Mouse (Mus musculus) spleen, adult 2 months (tissue): ENCODE data around the gene Chd5. TPM values are rescaled to one million over a fixed set of nuclear protein-coding genes. Genes with fewer than 3 reads are reported as not detected.

ENCODE experiments used
- DNase-seq, 2 experiments: peaks; one replicate each; pipeline versions ENCODE4 v3.0.0 to v3.0.0-alpha.2; 2012 to 2021; ENCODE audit warnings: low spot score in 2 of 2, low read depth in 1 of 2
- H3K27ac ChIP-seq: fragments of 200-500 bp; 2 replicates; pipeline ENCODE4 v1.5.1; 2012; ENCODE audit warnings: low read length, inconsistent platforms; ENCODE audit not compliant: insufficient read depth
- H3K27me3 ChIP-seq: fragments of 200-500 bp; 2 replicates; pipeline ENCODE4 v1.6.1; 2012; ENCODE audit warnings: mild to moderate bottlenecking, moderate library complexity, low read length, inconsistent platforms; ENCODE audit not compliant: control insufficient read depth, insufficient read depth
- H3K36me3 ChIP-seq: fragments of 200-500 bp; 2 replicates; pipeline ENCODE4 v1.6.1; 2012; ENCODE audit warnings: mild to moderate bottlenecking, low read length, inconsistent platforms; ENCODE audit not compliant: control insufficient read depth, insufficient read depth
- H3K4me1 ChIP-seq: fragments of 200-500 bp; 2 replicates; pipeline ENCODE4 v1.6.1; 2011; ENCODE audit warnings: inconsistent platforms; ENCODE audit not compliant: control insufficient read depth, insufficient read depth, insufficient read length
- H3K4me3 ChIP-seq: fragments of 200-500 bp; 2 replicates; pipeline ENCODE4 v1.5.1; 2011; ENCODE audit warnings: mild to moderate bottlenecking, inconsistent platforms; ENCODE audit not compliant: insufficient read depth, insufficient read length; ENCODE audit errors: extremely low read depth
- CTCF ChIP-seq: fragments of 200-500 bp; IDR thresholded peaks from 2 replicates; pipeline ENCODE4 v1.5.1; 2011; ENCODE audit warnings: mild to moderate bottlenecking, inconsistent platforms; ENCODE audit not compliant: insufficient read depth, insufficient read length, insufficient replicate concordance; ENCODE audit errors: extremely low read depth
- POLR2A ChIP-seq: fragments of 200-500 bp; IDR thresholded peaks from 2 replicates; pipeline ENCODE4 v1.6.1; 2011; ENCODE audit warnings: low read depth, low read length, inconsistent platforms
- WGBS: fragments of 180-500 bp; shearing (Covaris S2); methylation state at CpG from one replicate; pipeline ENCODE4 v1.1.7; 2018; 5-methylcytosine and 5-hydroxymethylcytosine counted together
- polyA plus RNA-seq: library from polyadenylated mRNA; depleted of rRNA; stranded (reverse); fragments of >200 nt; gene quantifications from 2 replicates; pipeline ENCODE4 v1.2.3, GENCODE M21; 2012

Gene Chd5
- polyA plus RNA-seq, 1 experiment: 0.11 TPM

DNA sequence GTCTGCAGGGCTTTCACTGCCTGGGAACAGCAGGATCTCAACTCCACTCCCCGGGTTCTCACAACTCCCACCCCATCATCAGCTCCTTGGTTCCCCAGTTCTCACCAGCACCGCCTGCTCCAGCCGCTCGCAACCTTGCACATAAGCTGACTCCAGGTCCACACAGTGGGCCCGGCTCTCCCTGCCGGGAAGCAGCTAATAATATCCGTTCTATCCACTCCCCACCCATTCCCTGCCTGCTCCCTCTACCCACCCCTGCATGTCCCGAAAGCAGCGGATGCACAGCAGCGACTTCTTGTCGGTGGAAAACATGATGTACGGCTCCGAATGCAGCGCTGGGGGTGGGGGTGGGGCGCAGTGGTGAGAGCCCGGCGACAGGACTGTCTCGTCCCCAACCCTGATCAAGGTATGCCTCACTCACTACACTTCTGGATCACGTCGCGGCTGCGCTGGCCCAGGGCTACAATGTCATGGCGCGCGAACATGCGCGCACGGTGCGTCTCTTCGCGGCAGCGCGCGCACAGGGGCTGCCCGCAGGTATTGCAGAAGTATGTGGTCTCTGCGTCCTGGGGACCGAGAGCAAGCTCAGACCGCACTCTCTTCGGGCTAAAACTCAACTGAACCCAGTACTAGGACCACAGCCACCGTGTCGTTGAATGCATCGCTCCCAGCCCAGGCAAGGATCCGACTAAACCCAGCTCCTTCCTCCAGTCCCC is 22.8 kb upstream of the Chd5 start:
- Histone ChIP-seq H3K36me3 (no peaks in the 10 kb centered on the region), H3K27me3 (peaks cover 20% of the 10 kb centered on the region), H3K4me1 (no peaks in the 10 kb centered on the region), H3K4me3 (no peak overlapping the region), H3K27ac (no peak overlapping the region)
- no peak for DNase-seq
- 3% methylated on average over 43 of the region's 43 CpGs for WGBS
- TF ChIP-seq CTCF: no peak
- no peak for TF ChIP-seq POLR2A

DNA sequence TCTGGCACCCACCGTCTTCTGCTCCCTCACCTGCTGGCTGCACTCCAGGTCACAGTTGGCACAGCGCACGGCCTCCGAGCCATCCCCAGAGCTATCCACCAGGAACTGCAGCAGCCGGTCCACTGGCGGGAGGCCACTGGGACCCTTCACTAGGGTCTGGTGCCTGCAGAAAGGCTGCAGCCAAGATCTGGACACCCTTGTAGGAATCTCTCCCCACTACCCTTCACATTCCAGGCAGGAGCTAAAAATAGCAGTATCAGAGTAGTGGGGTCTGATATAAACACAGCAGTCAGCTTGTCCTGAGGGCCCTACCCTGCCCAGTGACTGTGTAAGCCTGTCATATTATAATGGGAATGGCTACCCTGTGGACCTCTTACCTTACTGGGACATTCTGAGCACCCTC is 20.8 kb upstream of the Chd5 start:
- peaks cover 17% of the 10 kb centered on the region for H3K27me3 ChIP-seq
- H3K27ac ChIP-seq: no peak overlapping the region
- H3K4me3 ChIP-seq: no peak overlapping the region
- WGBS: 89% methylated on average over 6 of the region's 6 CpGs
- no peak for DNase-seq
- H3K4me1 ChIP-seq: no peaks in the 10 kb centered on the region
- no peaks in the 10 kb centered on the region for H3K36me3 ChIP-seq
- TF ChIP-seq CTCF: no peak
- TF ChIP-seq POLR2A: no peak

DNA sequence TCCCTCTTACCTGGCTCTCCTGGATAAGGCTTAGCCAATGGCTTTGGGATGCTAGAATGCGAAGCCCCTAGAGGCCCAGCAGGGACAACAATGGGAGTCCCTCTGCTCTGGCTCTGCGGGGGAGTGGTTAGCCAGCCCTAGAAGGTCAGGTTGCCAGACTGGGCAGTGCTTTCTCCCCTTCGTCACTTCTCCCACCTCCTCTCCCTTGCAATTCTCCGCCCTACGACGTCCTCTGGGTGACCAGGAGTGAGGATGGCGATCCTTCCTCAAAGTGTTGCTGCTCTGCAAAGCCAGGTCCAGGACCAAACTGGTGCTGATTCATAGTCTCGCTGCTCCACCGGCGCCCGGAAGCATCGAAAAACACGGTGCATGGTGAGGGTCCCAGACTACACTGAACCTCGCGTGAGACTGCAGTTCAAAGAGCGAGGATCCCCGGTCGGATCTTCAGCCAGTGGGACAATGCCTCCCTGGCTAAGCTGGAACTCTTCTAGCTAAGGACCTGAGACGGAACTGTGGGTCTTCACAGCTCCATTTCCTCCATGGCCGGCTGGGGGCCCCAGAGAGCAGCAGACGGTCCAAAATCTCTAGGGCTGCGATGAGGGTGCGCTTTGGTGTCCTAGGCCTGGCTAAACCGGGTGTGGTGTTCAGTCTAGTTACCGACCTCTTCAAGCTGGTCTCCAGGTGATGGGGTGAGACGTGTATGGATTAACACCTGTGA is 19.8 kb upstream of the Chd5 start, which contains the start of gene Rnf207:
Gene Rnf207 (minus strand): TSS at position 477 of the 718 bp plus-strand sequence.
- DNase-seq: peak; percentile 14 to 60
- WGBS: 6% methylated on average over 26 of the region's 26 CpGs
- Histone ChIP-seq H3K27me3 (peaks cover 12% of the 10 kb centered on the region), H3K4me1 (no peaks in the 10 kb centered on the region), H3K27ac (no peak within 1 kb of the TSS), H3K4me3 (no peak within 1 kb of the TSS), H3K36me3 (no peaks in the 10 kb centered on the region)
- no peak for TF ChIP-seq POLR2A
- peak; percentile 72; the same call in 1 of the 2 replicates for TF ChIP-seq CTCF

DNA sequence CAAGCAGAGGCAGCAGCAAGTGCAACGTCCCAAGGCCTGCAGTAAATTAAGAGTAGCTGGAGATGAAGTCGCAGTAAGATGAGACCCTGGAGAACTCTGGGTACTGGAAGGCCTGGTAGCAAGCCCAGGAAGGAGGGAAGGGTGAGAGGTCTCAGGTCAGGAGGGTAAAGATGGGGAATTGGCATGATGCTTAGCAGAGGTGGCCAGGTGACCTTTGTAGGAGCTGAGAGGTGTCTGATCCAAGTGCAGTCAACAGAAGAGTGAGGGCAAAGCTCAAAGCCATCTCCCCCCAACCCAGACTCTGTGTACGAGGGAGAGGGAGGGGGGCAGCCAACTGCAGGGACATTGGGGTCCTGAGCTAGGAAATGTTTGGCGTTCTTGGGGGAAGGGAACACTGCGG is 17.0 kb upstream of the Chd5 start:
- Histone ChIP-seq H3K27ac (no peak overlapping the region), H3K4me3 (no peak overlapping the region), H3K4me1 (0 out of 2 replicates have a peak, but pooled peaks cover under 1% of the 10 kb centered on the region), H3K36me3 (no peaks in the 10 kb centered on the region), H3K27me3 (no peaks in the 10 kb centered on the region; the same call in 1 of the 2 replicates)
- no peak for DNase-seq
- WGBS: 80% methylated on average over 5 of the region's 5 CpGs
- TF ChIP-seq POLR2A (no peak), CTCF (no peak)

DNA sequence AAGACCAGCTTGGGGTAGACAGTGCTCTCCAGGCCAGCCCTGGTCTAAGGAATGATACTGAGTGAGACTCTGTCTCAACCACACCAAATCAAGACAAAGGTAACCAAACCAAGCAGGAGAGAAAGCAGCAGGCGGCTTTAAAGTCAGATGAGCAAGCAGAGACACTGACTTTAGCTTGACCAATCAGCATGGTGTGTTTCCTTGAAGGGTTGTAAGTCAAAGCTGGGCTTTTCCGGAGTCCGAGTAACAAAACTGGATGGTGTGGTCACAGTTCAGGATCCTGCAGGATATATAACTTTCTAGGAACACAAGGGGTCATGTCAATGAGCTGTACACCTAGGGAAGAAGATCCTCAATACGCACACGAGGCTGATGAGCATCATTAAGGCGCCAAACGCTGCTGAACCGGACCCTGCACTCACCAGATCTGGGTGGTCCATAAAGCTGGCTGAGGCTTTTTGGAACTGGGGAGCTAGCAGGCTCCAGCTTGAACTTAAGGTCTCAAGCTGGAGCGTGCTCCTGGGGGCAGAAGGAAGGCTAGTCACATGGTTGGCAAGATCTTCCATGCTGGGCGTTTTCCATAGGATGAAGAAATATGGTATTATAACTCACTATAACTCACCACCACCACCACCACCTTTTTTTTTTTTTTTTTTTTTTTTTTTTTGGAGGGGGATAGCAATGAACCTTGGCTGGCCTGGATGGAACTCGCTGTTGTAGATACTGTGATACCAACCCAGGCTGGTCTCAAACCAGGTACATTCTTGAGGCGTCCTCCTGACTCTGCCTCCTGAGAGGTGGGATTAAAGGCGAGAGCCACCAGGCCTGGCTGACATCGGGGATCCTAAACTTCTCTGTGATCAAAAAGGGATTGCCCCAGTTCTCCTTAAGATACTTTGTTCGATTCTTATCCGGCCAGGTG is 13.5 kb upstream of the Chd5 start:
- Histone ChIP-seq H3K27ac (peak overlapping the region; percentile 42), H3K4me1 (peaks cover 5% of the 10 kb centered on the region; the same call in 1 of the 2 replicates), H3K4me3 (peak overlapping the region; percentile 52), H3K36me3 (peaks cover 10% of the 10 kb centered on the region), H3K27me3 (no peaks in the 10 kb centered on the region)
- no peak for TF ChIP-seq POLR2A
- TF ChIP-seq CTCF: no peak
- no peak for DNase-seq
- WGBS: 50% methylated on average over 16 of the region's 16 CpGs
